Mouse (Mus musculus) urinary bladder, postnatal 25 days (tissue): ENCODE measurements around the gene F2rl1.

ENCODE experiments used
- DNase-seq: peaks from one replicate; pipeline ENCODE4 v3.0.0; 2022; ENCODE audit warnings: low spot score

The F2rl1 gene

GRCm38 (mm10) chr13:95524674-95525491, at the start of gene F2rl1:
F2rl1 (minus strand) TSS chr13:95525227.
- DNase-seq, result peak; percentile 68

DNA sequence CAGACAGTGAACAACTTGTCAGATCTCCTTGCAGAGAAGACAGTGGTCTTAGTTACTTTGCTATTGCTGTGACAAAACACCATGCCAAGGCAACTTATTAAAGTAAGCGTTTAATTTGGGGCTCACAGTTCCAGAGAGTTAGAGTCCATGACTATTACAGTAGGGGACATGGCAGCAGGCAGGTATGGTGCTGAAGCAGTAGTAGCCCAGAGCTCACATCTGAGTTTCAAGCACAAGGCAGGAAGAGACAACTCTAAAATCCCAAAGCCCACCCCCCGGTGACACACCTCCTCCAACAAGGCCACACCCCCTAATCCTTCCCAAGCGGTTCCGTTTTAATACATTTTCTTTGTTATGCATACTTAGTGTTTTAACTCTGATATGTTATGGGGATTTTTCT, 45.9 kb upstream of the F2rl1 start:
- no peak for DNase-seq

GRCm38 (mm10) chr13:95569326-95569725, 44.3 kb upstream of the F2rl1 start:
- DNase-seq, result no peak

DNA sequence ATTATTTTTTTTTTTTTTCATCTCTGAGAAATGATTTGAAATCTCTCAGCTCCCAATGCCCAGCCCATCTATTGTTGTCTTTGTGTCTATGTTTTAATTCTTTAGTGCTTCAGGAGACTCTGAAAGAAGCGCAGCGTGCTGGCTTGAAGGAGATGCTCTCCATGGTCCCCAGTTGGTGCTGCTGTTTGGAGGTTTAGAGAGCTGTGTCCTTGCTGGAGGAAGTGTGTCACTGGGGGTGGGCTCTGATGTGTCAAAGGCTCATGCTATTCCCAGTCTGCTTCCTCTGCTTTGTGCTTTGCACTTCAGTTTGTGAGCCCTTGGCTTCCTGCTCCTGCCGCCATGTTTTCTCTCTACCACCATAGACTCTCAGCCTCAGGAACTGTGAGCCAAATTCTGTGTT, 43.3 kb upstream of the F2rl1 start:
- DNase-seq, result no peak

- no peak for DNase-seq
Measured at GRCm38 (mm10) chr13:95566841-95567551, 42.0 kb upstream of the F2rl1 start.

DNA sequence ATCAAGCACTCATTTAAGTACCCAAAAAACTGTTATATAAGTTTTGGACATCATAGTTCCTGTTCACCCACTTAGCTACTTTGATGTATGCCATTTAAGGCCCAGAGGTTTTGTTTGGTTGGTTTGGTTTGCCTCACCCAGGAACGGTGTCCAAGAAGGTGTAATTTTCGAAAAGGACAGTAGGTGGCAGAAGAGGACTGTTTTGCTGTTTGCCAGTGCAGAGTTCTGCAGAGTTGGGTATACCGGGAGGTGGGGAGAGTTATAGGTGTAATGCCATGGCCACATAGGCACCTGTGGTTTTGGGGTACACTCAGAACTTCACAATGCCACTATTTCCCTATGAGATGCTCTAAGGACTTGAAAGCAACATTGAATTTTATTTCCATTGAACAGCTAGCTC, 38.7 kb upstream of the F2rl1 start:
- DNase-seq, result peak; percentile 63

DNA sequence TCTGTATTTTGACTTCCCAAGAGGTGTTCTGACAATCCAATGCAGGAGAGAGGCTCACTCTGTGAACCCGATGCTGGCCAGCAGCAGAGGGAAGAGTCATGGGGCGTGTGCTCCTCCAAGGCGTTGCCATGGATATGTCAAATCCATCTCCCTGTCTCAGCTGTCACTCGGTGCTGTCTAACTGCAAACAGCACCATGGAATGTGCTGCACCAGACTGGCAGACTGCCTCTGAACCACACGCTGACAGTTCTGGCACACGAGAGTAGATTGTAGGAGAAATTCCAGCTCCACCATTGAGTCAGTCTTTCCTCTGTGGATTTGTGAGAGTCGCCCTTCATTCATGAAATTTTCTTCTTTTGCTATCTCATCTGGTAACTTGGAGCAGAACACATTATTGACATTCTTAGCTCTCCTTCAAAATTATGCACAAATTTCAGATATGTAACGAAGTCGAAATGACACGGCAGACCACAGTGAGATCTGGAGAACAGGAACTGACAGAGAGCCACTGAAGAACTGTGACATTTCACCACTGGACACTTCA, 38.1 kb upstream of the F2rl1 start:
- no peak for DNase-seq

GRCm38 (mm10) chr13:95557326-95557725, 32.3 kb upstream of the F2rl1 start:
- DNase-seq, result no peak

GRCm38 (mm10) chr13:95553885-95554492, 29.0 kb upstream of the F2rl1 start:
- DNase-seq, result no peak

DNA sequence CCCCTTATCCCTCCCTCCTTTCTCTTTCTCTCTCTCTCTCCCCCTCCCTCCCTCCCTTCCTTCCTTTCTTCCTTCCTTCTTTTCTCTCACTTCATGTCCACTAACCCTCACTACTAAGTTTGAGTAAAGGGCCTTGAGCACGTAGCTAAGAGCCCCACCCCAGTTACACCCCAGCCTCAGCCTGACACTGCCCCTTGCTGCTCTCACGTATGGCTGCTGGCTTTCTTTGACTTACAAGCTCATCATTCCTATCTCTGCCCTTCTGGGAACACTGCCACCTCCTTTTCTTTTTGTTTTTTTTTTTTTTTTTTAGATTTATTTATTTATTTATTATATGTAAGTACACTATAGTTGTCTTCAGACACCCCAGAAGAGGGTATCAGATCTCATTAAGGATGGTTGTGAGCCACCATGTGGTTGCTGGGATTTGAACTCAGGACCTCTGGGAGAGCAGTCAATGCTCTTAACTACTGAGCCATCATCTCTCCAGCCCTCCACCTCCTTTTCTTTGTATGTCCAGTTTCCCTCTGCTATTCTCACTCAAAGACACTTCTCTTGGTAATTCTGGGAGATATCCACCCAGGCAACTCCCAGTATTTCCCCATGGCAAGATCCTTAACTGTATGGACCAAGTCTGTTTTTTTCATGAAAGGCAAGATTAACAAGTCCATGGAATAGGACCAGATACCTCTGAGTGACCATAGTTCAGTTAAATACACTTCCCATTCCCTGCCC, 25.8 kb upstream of the F2rl1 start:
- DNase-seq, result no peak

- DNase-seq, result no peak
Measured at GRCm38 (mm10) chr13:95549421-95549820, 24.4 kb upstream of the F2rl1 start.

- DNase-seq, result no peak
Measured at GRCm38 (mm10) chr13:95548856-95549255, 23.8 kb upstream of the F2rl1 start.

DNA sequence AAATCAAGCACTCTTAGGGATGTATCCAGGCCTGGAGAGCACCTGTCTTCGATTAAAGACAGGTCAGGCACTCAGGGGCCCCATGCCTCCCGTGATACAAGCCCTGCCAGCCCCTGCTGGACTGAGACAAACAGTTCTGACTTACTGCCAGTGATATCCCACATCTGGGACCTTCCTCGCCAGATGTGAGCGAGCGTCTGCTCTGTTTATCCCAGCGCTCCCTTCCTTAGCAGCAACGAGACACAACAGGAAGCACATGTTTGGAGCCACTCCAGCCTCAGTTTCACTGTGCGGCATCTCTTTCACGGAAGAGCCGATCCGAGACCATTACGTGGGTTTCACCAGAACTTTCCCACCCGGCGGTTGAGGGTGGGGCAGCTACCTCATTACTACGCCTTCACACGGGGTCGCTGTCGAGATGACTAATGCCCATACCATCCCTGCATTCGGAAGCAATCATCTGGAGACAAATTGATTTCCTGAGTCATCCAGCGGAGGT, 23.3 kb upstream of the F2rl1 start:
- peak; percentile 25 for DNase-seq

DNA sequence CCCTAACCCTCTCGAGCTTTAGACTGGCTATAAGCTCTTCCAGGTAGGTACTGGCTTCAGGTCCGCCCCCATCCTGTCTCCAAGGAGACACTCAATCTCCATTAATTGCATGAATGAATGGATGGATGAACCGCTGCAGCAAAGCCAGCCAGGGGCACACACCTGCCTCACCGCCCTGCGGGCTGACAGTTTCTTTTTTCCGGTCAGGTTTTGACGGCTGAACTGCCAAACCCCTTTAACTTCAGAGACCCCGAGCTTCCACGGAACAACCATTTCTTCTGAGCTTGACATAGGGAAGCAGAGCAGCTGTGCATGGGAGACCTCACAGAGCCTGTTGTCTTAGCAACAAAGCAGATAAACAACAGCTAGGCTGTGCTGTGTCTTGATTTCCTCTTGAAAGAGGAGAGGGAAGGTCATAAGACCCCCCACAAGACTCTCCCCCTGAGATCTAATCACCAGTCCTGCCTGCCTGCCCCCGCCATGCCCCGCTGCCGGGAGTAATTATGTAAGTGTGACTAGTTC, 22.1 kb upstream of the F2rl1 start:
- no peak for DNase-seq

DNA sequence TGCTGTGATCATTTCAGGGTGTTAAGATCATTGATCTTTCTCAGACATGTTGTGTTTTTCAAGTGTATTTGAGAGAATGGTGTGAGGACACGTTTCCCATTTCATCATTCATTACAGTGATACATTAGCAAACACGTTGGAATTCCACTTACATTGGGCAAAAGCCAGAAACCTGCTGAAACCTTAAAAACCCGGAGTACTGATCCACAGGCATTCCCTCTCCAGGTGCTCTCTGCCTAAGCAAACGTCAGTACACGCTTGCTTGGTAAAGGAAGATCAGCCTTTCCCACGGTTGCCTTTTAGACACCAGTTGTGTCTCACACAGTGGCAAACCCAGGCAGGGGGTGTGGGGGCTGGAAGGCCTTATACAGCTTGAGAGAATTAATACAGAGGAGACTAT, 21.2 kb upstream of the F2rl1 start:
- no peak for DNase-seq

GRCm38 (mm10) chr13:95545729-95546186, 20.7 kb upstream of the F2rl1 start:
- DNase-seq, result no peak

- no peak for DNase-seq
Measured at GRCm38 (mm10) chr13:95538021-95538420, 13.0 kb upstream of the F2rl1 start.

DNA sequence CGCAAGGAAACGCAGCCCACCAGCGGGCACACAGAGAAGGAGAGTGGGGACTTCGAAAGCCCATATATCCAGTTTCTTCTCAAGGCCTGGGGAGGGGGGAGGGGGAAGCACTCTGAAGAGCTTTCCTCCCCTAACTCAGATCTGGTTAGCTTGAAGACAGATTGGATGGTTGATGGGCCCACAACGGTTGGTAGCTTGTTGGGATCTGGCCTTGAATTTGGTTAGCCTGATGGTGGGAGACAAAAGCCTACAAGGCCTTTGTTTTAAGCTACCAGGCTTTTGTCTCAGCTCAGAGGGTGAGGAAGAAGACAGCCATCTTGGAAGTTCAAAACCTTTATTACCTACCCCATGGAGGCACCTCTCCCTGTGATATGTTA, 11.1 kb upstream of the F2rl1 start:
- DNase-seq, result no peak

DNA sequence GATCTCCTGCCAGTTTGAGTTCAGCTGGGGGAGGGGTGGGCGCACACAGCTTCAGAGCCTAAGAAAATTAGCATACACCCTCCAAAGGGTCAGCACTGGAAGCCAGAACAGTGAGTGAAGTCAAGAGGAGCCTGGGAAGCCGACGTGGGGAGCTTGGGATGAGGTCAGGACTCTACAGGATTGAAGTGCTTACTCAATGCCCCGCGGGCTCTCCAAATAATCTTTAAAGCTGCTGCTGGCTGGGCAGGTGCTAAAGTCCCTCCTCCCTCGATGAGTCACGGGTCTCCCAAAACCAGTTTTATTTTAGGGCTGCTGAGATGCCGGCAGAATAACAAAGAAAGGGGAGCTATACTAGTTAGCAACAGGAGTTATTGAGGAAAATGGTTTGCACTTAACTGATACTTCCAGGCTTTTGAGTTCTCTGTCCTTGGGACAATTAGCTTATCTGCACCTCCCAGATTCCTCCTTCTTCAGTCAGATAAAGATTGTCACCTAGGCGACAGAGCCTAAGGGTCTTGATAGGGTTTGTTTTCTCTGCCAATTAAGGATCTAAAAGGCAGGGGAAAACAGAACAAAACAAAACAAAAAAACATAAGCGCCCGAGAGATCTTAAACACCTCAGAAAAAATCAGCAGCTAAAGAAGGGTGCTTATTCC, 10.6 kb upstream of the F2rl1 start:
- DNase-seq, result peak; percentile 16

DNA sequence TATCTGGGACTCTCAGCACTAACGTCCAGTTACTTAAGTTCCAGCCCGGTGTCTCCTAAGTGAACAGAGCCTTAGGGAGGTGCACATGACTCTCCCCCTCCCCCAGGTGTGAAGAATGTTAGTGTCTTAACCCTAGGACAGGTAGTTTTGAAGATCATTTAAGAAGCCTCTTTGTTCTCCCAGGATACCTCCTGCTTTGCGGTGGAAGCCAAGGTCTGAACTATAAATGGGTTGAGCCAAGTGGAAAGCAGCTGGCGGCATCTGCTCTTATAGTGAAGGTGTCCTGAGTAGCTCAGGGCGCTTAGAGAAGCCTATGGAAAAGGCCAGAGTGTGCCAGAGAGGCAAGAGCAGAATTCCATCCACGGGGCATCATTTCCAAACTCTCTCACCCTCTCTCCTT, 10.0 kb upstream of the F2rl1 start:
- DNase-seq, result no peak

- no peak for DNase-seq
Measured at GRCm38 (mm10) chr13:95534131-95534561, 9.1 kb upstream of the F2rl1 start.
